Mouse (Mus musculus): ENCODE measurements around the gene Tfrc. TPM values are rescaled to one million over a fixed set of nuclear protein-coding genes. Genes with fewer than 3 reads are reported as not detected.

Tfrc gene
- total and polyA plus RNA-seq, 3 experiments = 190 to 840 (median 358) TPM

DNA sequence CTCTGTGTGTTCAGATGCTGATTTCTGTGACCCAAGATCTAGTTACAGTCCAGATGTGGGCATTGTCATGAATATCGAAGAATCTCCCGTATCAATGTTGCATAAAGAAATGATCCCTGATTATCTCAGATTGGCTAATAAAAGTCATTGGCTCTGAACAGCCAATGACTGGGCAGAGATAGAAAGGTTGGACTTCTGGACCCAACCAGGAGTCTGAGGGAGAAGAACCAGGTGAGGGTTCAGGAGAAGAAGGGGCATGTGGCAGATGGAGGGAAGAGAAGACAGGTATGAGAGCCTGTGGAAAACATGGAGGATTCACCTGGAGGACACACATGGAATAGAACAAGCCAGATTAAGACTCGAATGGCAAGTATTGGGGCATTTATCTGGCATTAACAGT, 20.2 kb upstream of the Tfrc start:
- Histone ChIP-seq H3K9me3 (replicated peaks; ENCODE audit: low read length) (no peaks in the 10 kb centered on the region), H3K4me2 (ENCODE audit: insufficient read depth, low read depth, poor library complexity, severe bottlenecking) (no peak overlapping the region), H3K36me3 (replicated peaks in 1 of 2; ENCODE audit: control insufficient read depth in 1 of 2, insufficient read depth in 1 of 2, low read length in 1 of 2) (no peaks in the 10 kb centered on the region), H3K79me2 (replicated peaks; ENCODE audit: control insufficient read depth, extremely low read depth, insufficient read depth, poor library complexity, severe bottlenecking) (no peaks in the 10 kb centered on the region), H3K4me3 (replicated peaks in 1 of 3; ENCODE audit: low read depth in 2 of 3, low read length in 2 of 3, poor library complexity in 1 of 3) (no peak overlapping the region), H3K9ac (ENCODE audit: insufficient read depth, low read depth) (no peak overlapping the region), H3K27ac (ENCODE audit: insufficient read depth, low read depth) (no peak overlapping the region), H3K4me1 (ENCODE audit: control insufficient read depth in 1 of 2, insufficient read depth in 2 of 2) (peaks cover 0 to 4% of the 10 kb centered on the region in 2 experiments; a peak in 2 of 4 replicates), H3K27me3 (replicated peaks) (no peaks in the 10 kb centered on the region)
- dilution Hi-C loops (cut with MboI; ENCODE audit: extremely low pct_ligation_motif_present, extremely low pct_unique_long_range_greater_than_20kb, low sequenced_read_pairs) = no loop called here
- DNase-seq (ENCODE audit: extremely low read depth) = no peak
- no peak for TF ChIP-seq CHD2 (IDR thresholded peaks at IDR 0.05; ENCODE audit: low read length)
- TF ChIP-seq GABPA (IDR thresholded peaks at IDR 0.05; ENCODE audit: insufficient replicate concordance, low read depth, low read length) = no peak
- TF ChIP-seq MAZ (IDR thresholded peaks at IDR 0.05; ENCODE audit: low read depth, low read length) = no peak
- TF ChIP-seq MAFK (IDR thresholded peaks at IDR 0.05; ENCODE audit: insufficient replicate concordance, low read length) = no peak
- TF ChIP-seq SMC3 (IDR thresholded peaks at IDR 0.05; ENCODE audit: low read depth, low read length) = no peak
- no peak for TF ChIP-seq MEF2A (IDR thresholded peaks at IDR 0.05; ENCODE audit: borderline replicate concordance, low read depth, low read length)
- in situ Hi-C loops (cut with MboI; ENCODE audit: low pct_ligation_motif_present, low pct_unique_long_range_greater_than_20kb, low sequenced_read_pairs) = no loop called here

- H3K4me2 ChIP-seq (ENCODE audit: insufficient read depth, low read depth, poor library complexity, severe bottlenecking) = no peak overlapping the region
- in situ Hi-C loops (cut with MboI; ENCODE audit: low pct_ligation_motif_present, low pct_unique_long_range_greater_than_20kb, low sequenced_read_pairs) = no loop called here
- DNase-seq (ENCODE audit: extremely low read depth) = no peak
- no peaks in the 10 kb centered on the region for H3K9me3 ChIP-seq (replicated peaks; ENCODE audit: low read length)
- no peak overlapping the region for H3K9ac ChIP-seq (ENCODE audit: insufficient read depth, low read depth)
- no peak for TF ChIP-seq SMC3 (IDR thresholded peaks at IDR 0.05; ENCODE audit: low read depth, low read length)
- TF ChIP-seq RAD21 (IDR thresholded peaks at IDR 0.05; ENCODE audit: low read depth, low read length) = no peak
- no peak for TF ChIP-seq TBP (conservative IDR thresholded peaks at IDR 0.05; ENCODE audit: low read depth, low read length)
- TF ChIP-seq KAT2A (IDR thresholded peaks at IDR 0.05; ENCODE audit: insufficient replicate concordance, low read length) = no peak
- no peak for TF ChIP-seq RCOR1 (conservative IDR thresholded peaks at IDR 0.05; ENCODE audit: low read depth, low read length)
- TF ChIP-seq CHD2 (IDR thresholded peaks at IDR 0.05; ENCODE audit: low read length) = no peak
- TF ChIP-seq POLR2A (IDR thresholded peaks at IDR 0.05; ENCODE audit: low read depth, low read length) = no peak
- TF ChIP-seq NRF1 (IDR thresholded peaks at IDR 0.05; ENCODE audit: low read depth, low read length) = no peak
- TF ChIP-seq MXI1 (IDR thresholded peaks at IDR 0.05; ENCODE audit: low read depth, low read length) = no peak
- TF ChIP-seq CTCF (conservative IDR thresholded peaks at IDR 0.05 in 1 of 2, IDR thresholded peaks at IDR 0.05 in 1 of 2; ENCODE audit: low read depth in 2 of 2, low read length in 2 of 2) = no peak
- TF ChIP-seq BHLHE40 (IDR thresholded peaks at IDR 0.05; ENCODE audit: low read depth, low read length) = no peak
- TF ChIP-seq MAX (IDR thresholded peaks at IDR 0.05; ENCODE audit: low read length) = no peak
- no peak for TF ChIP-seq UBTF (IDR thresholded peaks at IDR 0.05; ENCODE audit: low read depth, low read length)
- no peak for TF ChIP-seq ZKSCAN1 (IDR thresholded peaks at IDR 0.05; ENCODE audit: borderline replicate concordance, low read depth, low read length)
- TF ChIP-seq ZC3H11A (IDR thresholded peaks at IDR 0.05; ENCODE audit: low read depth, low read length) = no peak
- no peak for TF ChIP-seq HCFC1 (IDR thresholded peaks at IDR 0.05; ENCODE audit: low read depth, low read length)
- no peak overlapping the region for H3K27ac ChIP-seq (ENCODE audit: insufficient read depth, low read depth)
- dilution Hi-C loops (cut with MboI; ENCODE audit: extremely low pct_ligation_motif_present, extremely low pct_unique_long_range_greater_than_20kb, low sequenced_read_pairs) = no loop called here
- H3K36me3 ChIP-seq (replicated peaks in 1 of 2; ENCODE audit: control insufficient read depth in 1 of 2, insufficient read depth in 1 of 2, low read length in 1 of 2) = no peaks in the 10 kb centered on the region
- peaks cover 4 to 16% of the 10 kb centered on the region in 2 experiments for H3K4me1 ChIP-seq (ENCODE audit: control insufficient read depth in 1 of 2, insufficient read depth in 2 of 2)
- no peaks in the 10 kb centered on the region for H3K79me2 ChIP-seq (replicated peaks; ENCODE audit: control insufficient read depth, extremely low read depth, insufficient read depth, poor library complexity, severe bottlenecking)
- H3K4me3 ChIP-seq (replicated peaks in 1 of 3; ENCODE audit: low read depth in 2 of 3, low read length in 2 of 3, poor library complexity in 1 of 3) = no peak overlapping the region
- no peaks in the 10 kb centered on the region for H3K27me3 ChIP-seq (replicated peaks)
Observed at GRCm38 (mm10) chr16:32591521-32591920, 17.2 kb upstream of the Tfrc start.
